Mouse (Mus musculus): ENCODE measurements around the gene Zfhx3.

Gene Zfhx3

GRCm38 (mm10) chr8:108950311-108950710, 1007.9 kb downstream of the Zfhx3 start:
- DNase-seq = no peak

- DNase-seq = no peak
These were observed 1009.1 kb downstream of the Zfhx3 start for GRCm38 (mm10) chr8:108951560-108951959.

- DNase-seq = no peak
These were observed 1014.0 kb downstream of the Zfhx3 start for GRCm38 (mm10) chr8:108956416-108956815.

- DNase-seq = no peak
These were observed 1020.1 kb downstream of the Zfhx3 start for GRCm38 (mm10) chr8:108962516-108962915.

- DNase-seq = no peak
These were observed 1020.7 kb downstream of the Zfhx3 start for GRCm38 (mm10) chr8:108963181-108963580.

- no peak for DNase-seq
These were observed 1023.6 kb downstream of the Zfhx3 start for GRCm38 (mm10) chr8:108966041-108966440.

GRCm38 (mm10) chr8:108973639-108974325, 1031.3 kb downstream of the Zfhx3 start:
- DNase-seq = no peak

GRCm38 (mm10) chr8:108977693-108978361, 1035.4 kb downstream of the Zfhx3 start:
- DNase-seq = no peak

- DNase-seq = no peak
These were observed 1035.9 kb downstream of the Zfhx3 start for GRCm38 (mm10) chr8:108978362-108978750.

GRCm38 (mm10) chr8:108984904-108985303, 1042.5 kb downstream of the Zfhx3 start:
- no peak for DNase-seq

- no peak for DNase-seq
These were observed 1047.4 kb downstream of the Zfhx3 start for GRCm38 (mm10) chr8:108989841-108990240.

- peak; percentile 23 for DNase-seq
These were observed 1048.1 kb downstream of the Zfhx3 start for GRCm38 (mm10) chr8:108990537-108990936.

GRCm38 (mm10) chr8:108991395-108991794, 1049.0 kb downstream of the Zfhx3 start:
- no peak for DNase-seq

GRCm38 (mm10) chr8:108993718-108994117, 1051.3 kb downstream of the Zfhx3 start:
- DNase-seq = no peak

GRCm38 (mm10) chr8:108994187-108994586, 1051.7 kb downstream of the Zfhx3 start:
- no peak for DNase-seq

- no peak for DNase-seq
These were observed 1052.4 kb downstream of the Zfhx3 start for GRCm38 (mm10) chr8:108994880-108995279.

GRCm38 (mm10) chr8:108997334-108997733, 1054.9 kb downstream of the Zfhx3 start:
- DNase-seq = no peak

- DNase-seq = no peak
These were observed 1057.1 kb downstream of the Zfhx3 start for GRCm38 (mm10) chr8:108999297-109000249.

GRCm38 (mm10) chr8:109001031-109001430, 1058.6 kb downstream of the Zfhx3 start:
- no peak for DNase-seq

- DNase-seq = no peak
These were observed 1059.5 kb downstream of the Zfhx3 start for GRCm38 (mm10) chr8:109001923-109002322.

GRCm38 (mm10) chr8:109006986-109007385, 1064.5 kb downstream of the Zfhx3 start:
- no peak for DNase-seq
